Mouse (Mus musculus) retina, embryonic 14.5 days (tissue): ENCODE measurements at regions not wholly inside any gene's neighbourhood (a gene's known extent, or its start where the extent isn't known, plus 50 kb on each side); places are given as distances from the start of the nearest gene placed in this dataset.

Source experiments
- DNase-seq: peaks from one replicate; pipeline ENCODE4 v3.0.0-alpha.2; 2015; ENCODE audit warnings: low spot score

DNA sequence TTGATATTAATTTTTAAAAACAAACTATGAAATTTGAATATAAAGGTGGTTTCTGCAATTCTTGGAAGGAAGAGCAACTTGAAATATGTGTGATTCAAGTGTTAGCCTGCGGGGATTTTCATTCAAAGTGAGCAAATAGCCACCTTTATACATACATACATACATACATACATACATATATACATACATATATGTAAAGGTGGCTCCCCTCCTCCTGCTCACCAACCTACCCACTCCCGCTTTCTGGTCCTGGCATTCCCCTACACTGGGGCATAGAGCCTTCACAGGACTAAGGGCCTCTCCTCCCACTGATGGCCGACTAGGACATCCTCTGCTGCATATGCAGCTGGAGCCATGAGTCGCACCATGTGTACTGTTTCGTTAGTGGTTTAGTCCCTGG lies 221.3 kb upstream of the Pde3a start:
- no peak for DNase-seq

DNA sequence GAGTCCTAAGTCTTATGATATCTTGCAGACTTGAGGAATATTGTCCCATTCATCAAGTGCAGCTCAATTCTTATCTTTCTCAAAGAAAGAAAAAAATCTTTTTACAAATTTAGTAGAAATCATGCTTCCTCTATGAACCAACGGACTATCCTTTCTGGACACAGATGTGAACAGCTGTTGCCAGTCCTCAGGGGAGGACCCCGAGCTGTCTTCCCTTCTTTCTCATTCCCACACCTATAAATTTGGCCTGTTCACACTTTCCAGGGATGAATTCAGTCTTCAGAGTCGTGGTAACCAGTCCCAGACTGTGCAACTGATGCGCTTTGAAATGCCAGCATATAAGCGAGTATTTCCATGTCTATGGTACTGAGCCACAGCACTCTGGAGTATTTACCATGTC lies 214.2 kb upstream of the Pde3a start:
- no peak for DNase-seq

DNA sequence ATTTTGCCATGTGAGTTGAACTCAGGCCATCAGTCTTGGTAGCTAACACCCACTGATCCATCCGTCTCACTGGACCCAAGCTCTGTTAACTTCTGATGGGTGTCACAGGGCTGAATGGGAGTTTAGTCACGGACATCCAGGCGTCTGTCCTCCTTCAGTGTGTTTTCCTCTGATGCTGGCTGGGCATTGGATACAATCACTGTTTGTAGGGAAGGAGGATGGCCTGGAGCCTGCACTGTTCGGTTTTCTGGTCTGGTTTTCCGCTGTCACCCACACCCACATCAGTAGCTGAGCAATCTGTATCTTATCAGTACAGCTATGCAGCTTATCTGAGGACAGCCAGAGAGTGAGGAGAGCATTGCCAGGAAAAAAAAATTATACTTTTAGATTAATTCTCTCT lies 207.7 kb upstream of the Pde3a start:
- no peak for DNase-seq

DNA sequence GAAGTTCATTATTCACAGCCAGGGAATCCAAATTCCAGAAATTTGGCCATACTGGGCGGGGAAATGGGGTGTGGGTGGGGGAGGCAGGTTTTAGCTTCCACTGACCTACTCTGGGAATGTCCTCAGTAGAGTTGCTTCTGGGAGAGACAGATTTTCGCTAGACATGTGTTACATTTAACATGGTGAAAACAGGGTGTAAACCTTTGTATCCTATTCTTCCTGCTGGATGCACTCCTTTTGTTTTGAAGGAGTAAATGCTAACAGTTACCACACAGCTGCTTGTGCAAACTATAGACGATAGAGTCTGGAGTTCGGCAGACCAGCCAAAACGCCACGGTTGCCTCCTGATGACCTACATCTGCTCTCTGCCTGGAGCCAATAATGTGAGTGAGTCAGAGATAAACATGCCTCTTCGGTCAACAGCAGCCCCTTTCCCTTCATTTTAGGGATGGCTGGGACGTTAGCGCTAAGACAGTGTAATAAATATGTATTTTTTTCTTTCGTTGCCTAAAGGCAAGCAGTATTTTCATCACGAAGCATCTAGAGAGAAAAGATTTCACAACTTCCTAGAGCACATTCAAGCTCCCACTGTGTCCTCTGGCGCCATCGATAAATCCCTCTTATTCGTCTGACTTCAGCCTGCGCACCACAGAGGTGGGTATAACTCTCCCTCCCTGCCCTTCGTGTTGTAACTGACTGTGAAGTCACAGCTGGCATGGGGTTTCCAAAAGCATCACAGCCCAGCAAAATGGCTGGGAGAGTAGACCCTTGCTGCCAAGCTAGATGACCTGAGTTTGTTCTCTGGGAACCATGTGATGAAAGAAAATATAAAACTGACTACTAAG lies 207.1 kb upstream of the Pde3a start:
- peak; percentile 15 for DNase-seq

DNA sequence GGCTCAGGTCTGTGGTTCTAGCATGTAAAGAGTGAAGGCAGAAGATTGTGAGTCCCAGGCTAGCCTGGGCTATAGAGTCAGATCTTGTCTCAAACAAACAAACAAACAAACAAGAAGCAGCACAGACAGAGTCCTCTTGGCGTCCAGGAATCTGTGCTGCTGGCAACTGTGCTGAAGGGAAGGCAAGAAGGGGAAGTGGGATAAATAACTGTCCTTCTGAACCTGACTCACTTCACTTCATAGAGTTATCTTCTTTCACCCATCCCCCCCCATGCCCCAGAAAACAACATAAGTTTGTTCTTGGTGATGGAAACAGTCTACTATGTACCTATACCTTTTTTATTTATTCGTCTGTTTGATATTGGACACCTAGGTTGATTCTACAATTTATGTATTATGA lies 200.8 kb upstream of the Pde3a start:
- no peak for DNase-seq

DNA sequence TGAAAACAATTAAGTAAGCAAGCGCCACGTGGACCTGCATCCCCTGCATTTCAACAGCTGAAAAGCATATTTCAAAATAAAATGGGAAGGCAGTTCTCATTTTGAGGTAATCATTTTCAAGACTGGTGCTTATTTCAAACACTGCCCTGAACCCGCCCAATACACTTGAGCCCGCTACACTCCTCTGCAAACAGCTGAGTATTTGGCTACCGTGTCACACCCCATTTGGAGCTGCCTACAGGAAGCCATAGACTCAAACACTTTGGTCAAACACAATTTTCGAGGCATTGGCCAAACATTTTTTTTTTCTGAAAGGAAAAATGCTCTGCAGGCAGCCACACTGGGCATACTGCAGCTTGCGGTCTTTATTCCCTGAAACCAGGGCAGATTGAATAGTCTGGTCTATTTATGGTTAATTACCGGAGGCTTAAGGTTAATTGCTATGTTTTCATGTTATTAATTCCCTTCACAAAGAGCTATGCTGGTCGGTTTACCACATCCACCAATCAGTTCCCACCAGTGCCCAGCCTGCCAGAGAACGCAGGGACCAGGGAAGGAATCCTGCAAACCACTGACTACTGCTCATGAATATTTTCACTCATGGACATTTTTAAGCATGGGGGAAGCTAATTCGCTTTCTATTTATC lies 198.9 kb upstream of the Pde3a start:
- peak; percentile 72 for DNase-seq

DNA sequence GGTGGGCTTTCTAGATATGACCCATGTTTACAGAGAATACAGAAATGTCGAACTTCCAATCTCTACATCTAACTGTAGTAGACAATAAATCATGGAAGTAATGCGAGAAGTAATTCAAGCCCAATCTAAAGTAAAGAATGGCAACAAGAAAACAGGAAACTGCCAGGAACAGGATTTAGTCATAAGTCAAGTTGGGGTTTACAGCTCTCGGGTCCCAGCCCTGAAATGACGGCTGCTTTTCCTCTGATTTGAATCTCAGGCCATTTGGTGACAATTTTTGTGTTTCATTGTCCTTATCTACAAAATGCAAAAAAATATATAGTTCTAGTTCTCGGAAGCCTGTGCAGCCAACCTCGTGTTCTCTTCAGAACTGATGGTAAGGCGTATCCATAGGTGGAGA lies 195.0 kb upstream of the Pde3a start:
- DNase-seq, result no peak

DNA sequence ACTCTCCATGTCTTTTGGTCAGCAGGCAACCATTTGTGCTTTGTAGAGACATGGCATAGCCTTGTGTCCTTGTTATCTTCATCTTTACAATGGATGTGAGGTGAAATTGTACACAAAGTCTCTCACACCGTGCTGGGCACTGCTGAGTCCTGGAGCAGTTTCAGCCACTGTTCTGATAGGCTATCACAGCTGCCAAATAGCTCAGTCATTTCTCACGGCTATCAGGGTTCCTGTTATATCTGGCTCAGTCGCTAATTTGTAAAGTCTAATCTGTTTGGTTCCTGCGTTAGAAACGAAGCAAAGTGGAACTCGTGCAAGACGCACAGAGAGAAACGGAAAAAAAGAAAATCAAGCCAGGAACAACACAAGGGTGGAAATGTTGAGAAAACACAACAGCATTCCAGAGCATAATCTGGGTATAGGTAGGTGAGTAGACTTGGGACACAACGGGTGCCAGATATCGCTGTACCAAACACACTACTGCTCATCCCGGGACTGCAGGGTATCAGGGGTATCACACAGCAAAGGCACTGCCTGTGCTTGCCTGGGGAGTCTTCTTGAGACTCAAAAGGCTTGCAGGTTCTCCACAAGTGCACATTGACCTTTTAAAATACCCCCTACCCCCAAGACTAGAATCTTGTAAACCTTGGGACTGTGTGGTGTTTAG lies 189.7 kb upstream of the Pde3a start:
- DNase-seq, result no peak

DNA sequence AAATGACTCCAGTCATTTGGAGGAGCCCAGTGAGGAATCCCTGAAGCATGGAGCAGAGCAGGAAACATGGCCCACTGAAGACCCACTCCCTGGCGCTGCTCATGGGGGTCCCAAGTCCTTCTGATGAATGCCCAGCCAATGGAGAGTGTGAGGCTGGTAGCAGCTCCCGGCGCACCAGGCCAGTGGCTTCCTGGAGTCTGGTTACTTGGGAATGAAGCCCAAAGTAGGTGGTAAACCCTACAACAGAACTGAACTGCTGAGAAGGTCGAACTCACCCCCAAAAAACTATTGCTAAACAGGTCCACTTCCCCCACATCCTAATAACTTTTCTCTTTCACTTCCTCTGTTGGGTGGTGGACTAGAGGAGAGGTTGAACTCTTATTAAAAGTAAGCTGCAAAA lies 183.3 kb upstream of the Pde3a start:
- no peak for DNase-seq

DNA sequence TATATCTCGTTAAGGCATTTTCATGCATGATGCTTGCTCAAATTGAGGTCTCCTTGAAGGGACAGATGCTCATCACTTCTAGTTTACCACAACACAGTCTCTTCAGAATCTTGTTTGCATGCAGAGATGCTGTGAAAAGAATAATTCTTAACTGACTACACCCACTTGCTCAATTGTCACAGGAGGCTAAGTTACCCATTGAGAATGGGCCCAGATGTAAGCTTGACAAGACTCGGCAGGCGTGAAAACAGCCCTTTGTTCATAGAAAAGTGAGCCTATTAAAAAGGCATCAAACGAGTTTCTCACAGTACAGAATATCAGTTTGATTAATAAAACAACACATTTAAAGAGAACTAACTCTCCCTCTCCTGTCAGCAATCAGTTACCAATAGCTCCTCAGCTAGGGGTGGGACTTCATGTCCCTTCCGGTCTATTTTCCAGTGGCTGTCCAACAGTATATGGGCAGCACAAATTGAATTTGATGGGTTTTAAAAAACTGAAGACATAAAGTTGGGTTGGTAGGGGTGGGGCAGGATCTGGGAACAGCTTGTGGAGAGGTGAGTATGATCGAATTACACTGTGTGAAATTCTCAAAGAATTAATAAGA lies 180.1 kb upstream of the Pde3a start:
- DNase-seq, result peak; percentile 69

DNA sequence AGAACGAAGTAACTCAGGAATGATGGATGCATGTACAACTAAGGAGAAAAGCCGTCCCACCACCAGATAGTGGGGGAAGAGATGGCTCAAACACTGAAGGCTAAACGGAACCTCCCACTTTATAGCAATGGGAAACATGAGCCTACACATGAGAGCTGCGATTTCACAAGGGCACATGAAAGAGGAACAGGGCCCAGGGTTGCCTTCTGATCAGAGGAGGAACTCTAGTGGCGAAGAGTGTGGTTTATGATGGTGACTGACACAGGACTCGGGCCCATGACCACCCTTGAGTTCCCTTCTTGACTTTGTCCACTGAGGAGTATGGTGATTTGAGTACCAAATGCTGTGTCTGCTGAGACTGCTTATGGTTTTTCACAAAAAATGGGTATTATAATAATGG lies 179.2 kb upstream of the Pde3a start:
- no peak for DNase-seq

DNA sequence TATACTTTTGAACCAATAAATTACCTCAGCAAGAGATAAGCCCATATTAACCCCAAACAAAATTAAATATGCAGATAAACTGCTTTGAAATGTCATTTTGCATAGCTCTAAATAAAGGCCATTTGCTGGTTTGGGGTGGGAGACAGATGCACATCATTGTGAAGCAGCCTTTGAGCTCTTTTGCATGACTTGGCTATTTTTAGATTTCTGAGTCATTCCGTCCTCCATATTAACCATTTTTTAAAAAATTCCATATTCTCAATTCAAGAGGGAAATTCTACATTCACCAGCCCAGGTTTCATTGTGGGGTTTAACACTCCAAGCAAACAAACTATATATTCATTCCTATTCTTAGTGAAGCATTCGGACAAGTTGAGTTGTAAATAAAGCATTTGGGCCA lies 177.6 kb upstream of the Pde3a start:
- DNase-seq, result no peak

DNA sequence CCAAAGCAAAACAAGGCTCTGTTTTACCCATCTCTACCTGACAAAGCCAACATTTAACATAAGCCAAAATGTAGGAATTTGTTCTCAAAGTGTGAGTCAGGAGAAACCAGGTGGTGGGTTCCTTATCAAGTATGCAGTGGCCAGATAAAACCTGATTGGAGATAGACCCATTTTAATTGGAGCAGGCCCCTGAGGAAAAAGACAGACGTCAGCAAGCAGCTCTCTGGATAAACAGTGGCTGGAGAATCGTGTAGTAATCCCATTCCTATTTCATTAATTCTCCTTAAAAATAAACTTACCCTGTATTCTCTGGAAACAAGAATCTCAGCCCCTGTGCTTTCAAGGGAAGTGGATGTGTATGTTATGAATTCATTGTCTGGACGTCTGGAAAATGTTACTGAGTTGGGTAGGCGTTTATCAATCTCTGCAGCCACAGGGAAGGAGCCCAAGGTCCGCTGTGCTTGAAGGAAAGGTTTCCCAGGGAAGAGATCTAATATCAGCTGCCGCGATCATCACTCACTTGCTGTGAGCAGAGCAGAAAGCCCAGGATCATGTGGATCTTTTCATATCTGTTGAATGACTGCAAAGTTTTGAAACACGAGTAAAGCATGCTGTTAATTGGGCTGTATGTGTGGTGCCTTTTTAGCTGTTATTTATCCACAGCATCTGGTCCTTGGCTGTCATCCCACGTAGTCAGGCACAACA lies 157.8 kb upstream of the Pde3a start:
- no peak for DNase-seq

DNA sequence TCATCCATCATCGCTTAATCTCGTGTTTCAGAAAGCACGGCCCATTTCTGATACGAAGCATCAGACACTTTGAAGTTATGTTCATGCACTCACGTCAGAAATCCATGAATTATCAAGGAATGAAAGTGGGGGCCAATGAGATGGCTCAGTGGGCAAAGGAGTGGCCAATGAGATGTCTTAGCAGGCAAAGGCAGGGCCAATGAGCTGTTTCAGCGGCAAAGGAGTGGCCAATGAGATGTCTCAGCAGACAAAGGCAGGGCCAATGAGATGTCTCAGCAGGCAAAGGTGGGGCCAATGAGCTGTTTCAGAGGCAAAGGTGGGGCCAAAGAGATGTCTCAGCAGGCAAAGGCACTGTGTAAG lies 157.3 kb upstream of the Pde3a start:
- DNase-seq, result no peak

DNA sequence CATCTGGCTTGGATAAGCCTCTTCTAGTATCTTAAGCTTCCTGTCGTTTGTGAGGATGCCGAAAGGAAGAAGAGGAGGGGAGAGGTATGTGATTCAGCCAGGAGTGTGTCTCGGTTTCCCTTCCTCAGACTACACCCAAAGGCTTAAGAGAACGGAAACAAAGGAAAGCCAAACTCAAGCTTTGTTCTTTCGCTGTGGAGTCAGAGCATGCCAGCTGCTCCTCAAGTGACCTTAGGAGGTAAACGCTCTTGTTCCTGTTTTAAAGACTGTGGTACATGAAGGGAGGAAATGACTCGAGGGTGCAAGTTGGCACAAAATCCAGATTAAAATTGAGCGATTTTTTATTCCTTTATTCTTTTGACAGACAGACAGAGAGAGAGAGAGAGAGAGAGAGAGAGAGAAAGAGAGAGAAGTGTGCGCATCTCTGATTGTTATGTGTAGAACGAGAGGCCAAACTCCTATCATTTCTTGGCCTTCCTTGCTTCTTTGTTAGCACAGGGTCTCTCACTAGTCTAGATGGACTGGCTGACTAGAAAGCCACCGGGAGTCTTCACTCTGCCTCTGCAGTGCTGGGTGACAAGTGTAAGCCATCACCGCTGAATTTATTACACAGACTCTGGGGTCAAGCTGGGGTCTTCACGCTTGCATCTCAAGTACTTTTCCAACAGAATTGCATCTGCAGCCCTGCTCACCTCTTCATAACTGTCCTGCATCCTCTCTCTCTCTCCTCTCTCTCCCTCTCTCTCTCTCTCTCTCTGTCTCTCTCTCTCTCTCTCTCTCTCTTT lies 151.5 kb upstream of the Pde3a start:
- no peak for DNase-seq

DNA sequence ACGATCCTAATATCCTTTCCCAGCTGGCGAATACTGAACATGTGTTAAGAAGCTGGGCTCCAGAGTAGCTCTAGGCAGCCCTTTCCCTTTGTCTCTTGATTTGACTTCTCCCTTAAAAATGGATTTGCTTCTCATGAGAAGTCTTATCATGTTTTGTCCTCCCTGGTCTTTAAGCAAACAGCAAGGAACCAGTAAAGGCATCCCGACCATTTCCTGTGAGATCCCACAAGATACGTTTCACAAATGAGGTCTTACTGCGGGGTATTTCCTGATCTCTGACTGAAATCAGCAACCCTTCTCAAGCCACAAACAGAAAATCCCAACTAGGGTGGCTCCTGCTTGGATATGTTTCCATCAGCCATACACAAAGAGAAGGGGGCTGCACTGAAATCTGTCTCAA lies 130.8 kb upstream of the Pde3a start:
- DNase-seq, result no peak

DNA sequence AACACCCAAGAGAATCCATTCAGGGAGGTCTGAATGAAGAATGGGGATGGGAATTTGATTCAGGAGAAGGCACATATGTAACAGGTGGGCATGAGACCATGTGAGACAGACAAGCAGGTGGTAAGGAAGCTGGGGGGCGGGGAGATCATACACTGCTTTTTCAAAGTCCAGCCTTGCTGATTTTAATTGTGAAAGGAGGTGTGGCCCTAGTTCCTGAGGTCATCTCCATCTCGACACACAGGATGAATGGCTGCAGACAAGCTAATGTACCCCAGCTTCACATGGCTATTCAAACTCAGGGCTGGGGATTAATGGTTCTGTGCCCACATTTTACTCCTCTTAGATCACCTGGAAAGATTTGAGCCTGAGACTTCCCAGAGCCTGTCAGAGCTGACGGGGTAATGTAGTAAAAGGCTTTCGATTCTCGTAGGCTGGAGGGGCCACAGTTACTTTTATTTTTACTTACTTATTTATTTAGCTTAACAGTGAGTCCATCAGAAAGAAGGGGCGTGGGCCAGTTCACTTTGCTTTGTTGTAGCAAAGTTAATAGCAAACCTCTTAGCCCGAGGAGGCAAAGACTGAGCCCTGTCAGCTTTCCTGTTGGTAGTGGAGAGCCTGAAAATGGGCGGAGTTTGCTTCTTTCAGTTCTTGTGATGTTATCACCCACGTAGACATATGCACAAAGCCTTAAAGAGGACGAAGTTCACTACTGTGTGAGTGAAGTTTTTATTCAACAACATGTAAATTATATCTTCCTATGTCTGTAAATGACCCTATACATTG lies 122.3 kb upstream of the Pde3a start:
- DNase-seq, result no peak

DNA sequence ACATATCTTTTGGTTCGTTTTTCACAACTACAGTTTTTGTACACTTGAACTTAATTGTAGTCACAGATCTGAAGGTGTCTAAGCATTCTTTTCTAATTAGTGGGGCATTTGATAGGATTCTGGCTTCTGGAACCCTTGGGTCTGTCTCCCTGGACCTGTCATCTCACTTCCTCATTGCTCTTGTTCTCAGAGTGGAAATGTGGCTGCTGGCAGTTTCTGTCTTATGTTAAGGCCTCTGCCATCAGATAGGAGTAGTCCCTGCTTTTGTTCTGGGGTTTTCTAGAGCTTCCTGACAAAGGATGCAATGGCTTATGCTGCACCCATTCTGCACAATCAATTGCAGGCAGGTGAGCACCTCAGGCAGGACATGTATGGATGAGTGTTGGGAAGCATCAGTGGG lies 119.5 kb upstream of the Pde3a start:
- DNase-seq, result no peak

DNA sequence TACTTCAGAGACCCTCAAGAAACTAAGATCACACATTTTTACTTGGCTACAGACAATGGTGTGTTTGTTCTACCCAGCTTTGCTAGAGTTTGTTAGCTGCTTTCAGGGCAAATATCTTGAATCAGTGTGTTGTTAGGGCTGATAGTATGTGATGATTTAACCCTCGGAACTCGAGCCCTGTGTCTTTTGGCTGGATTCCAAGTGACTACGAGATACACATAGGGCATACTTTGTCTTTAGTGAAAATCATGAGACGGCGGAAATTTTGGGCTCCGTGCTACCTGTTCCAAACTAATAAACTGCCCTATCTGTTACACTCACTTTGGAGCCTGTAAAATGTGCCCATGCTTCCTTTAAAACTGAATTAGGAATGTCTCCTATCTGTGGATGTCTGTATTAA lies 114.9 kb upstream of the Pde3a start:
- DNase-seq, result no peak

DNA sequence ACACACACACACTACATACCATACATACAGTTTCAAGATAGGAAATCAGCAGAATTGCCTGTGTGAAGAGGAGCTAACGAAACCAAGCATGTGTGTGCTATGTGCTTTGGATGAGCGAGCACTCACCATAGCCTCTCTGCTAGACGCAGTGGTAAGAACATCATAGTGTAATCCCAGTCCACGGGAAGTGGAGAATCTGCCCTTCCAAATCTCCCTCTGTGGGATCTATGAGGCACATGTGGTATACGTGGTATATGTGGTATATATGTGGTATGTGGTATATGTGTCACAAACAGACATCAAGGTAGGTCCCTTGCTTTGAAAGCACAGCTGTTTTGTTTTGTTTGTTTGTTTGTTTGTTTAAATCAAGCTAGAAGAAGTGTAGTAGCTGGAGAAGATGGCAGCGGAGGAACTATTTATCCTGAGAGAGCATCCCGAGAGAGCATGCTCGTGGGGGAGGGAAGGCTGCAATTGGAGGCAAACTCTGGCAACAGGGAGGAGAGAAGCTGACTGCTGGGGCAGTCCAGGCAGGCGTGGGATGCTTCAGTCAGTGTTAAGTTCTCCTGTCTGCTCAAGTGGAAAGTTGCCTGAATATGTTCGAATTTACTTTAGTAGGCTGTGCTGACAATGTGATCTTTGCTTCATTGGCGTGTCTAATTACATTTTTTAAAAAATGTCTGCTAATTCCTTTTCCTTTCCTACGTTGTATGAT lies 112.2 kb upstream of the Pde3a start:
- DNase-seq, result peak; percentile 64
